Mouse (Mus musculus): ENCODE measurements at regions not wholly inside any gene's neighbourhood (a gene's known extent, or its start where the extent isn't known, plus 50 kb on each side); places are given as distances from the start of the nearest gene placed in this dataset.

DNA sequence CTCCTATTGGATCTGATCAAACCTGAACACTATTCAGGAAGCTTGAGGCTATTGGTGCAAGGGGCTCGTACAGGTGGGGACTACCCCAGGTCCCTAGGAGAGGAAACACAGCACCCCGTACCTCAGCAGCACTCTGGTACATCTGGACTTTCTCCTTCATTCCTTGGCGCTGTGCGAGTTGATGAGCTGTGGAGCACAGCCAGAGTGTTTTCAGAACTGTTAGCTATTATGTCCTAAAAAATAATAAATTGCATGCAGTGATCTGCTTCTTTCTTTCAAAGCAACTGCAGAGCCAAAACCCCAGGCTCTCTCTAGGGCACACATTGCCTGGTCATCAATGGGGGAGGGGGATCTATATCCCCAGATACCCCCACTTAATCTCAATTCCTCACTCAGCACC is 122.6 kb downstream of the Gm12728 start:
- Histone ChIP-seq H3K9me3 (no peaks in the 10 kb centered on the region), H3K36me3 (no peaks in the 10 kb centered on the region), H3K9ac (no peak overlapping the region), H3K4me2 (no peak overlapping the region), H3K4me1 (0 out of 2 replicates have a peak, but pooled peaks cover 4% of the 10 kb centered on the region), H3K27ac (replicated peaks) (no peak overlapping the region), H3K4me3 (no peak overlapping the region), H3K27me3 (replicated peaks) (peaks cover 24% of the 10 kb centered on the region)
- WGBS = 62% methylated on average over 4 of the region's 4 CpGs
- ATAC-seq (ENCODE audit: extremely low read depth, insufficient number of reproducible peaks, low FRiP score, low TSS enrichment) = no peak

DNA sequence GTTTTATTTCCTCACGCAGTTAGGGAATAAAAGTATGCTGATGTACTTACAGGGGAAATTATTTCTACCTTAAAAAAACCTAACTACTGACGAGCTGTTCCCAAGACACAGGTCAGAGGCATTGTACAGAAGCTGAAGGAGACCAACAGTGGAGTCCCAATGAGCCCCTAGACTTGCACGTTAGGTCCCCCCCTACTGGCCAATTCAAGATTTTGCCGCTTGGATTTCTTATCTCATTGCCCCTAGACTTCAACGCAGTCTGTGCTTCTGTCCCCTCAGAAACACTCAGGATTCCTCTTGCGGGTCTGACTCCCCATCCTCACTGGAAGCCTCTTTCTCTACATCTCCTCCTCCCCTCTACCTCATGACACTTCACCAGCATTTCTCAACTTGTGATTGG is 125.3 kb downstream of the Gm12728 start:
- H3K27me3 ChIP-seq (replicated peaks) = peaks cover 28% of the 10 kb centered on the region
- no peaks in the 10 kb centered on the region for H3K36me3 ChIP-seq
- no peak overlapping the region for H3K27ac ChIP-seq (replicated peaks)
- no peak for ATAC-seq (ENCODE audit: extremely low read depth, insufficient number of reproducible peaks, low FRiP score, low TSS enrichment)
- WGBS = 37% methylated on average over 6 of the region's 6 CpGs
- H3K4me2 ChIP-seq = no peak overlapping the region
- H3K4me1 ChIP-seq = 0 out of 2 replicates have a peak, but pooled peaks cover 4% of the 10 kb centered on the region
- no peak overlapping the region for H3K9ac ChIP-seq
- H3K9me3 ChIP-seq = no peaks in the 10 kb centered on the region
- no peak overlapping the region for H3K4me3 ChIP-seq

DNA sequence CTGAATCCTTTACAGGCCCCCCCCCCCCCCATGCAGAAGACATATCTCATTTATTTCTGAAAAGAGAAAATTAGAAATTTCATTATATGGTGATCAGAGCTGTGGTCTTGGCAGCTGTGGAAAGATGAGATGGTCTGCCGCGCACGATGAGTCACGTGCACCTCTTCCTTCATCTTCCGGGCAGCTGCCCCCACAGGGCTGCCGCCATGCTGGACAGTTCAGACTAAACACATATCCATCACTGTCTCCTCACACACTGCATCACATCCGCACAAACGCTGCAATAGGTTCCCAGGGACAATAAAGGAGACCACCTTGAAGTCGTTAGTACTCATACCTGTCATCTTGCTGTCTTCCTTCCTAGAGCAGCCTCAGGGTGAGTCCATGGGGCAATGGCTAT is 126.6 kb downstream of the Gm12728 start:
- ATAC-seq (ENCODE audit: extremely low read depth, insufficient number of reproducible peaks, low FRiP score, low TSS enrichment) = no peak
- H3K9ac ChIP-seq = no peak overlapping the region
- whole genome bisulfite sequencing = 68% methylated on average over 9 of the region's 9 CpGs
- H3K4me1 ChIP-seq = 0 out of 2 replicates have a peak, but pooled peaks cover 4% of the 10 kb centered on the region
- H3K9me3 ChIP-seq = no peaks in the 10 kb centered on the region
- peaks cover 33% of the 10 kb centered on the region for H3K27me3 ChIP-seq (replicated peaks)
- H3K27ac ChIP-seq (replicated peaks) = no peak overlapping the region
- no peaks in the 10 kb centered on the region for H3K36me3 ChIP-seq
- no peak overlapping the region for H3K4me3 ChIP-seq
- H3K4me2 ChIP-seq = no peak overlapping the region

DNA sequence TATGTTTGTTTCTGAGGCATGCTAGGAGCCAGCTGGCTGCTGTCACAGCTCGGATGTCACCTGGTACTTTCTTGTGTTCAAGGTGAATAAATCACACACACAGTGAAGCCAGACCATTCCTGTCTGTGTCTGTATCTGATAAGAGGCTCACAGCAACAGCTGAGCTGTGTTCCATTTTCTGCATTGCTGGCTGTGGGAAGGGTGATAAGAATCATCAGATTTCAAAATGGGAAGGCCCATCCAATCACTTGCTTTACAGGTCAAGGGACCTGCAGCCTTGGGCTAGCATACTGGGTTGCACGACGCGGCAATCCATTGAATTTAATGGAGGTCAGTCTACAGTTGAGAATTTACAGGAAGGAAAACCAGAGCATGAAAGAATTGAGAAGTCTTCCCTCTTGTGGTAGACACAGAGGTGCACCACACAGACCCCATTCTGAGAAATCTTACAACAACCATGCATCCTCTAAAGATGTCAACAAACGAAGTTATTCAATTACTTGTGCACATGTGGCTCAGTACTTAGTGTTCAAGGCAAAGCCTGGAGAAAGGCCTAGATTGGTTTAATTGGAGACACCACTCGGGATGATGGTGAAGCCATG is 135.2 kb downstream of the Gm12728 start:
- no peak overlapping the region for H3K4me2 ChIP-seq
- no peaks in the 10 kb centered on the region for H3K9me3 ChIP-seq
- ATAC-seq (ENCODE audit: extremely low read depth, insufficient number of reproducible peaks, low FRiP score, low TSS enrichment) = no peak
- WGBS = 70% methylated on average over 6 of the region's 6 CpGs
- H3K27me3 ChIP-seq (replicated peaks) = peaks cover 50% of the 10 kb centered on the region
- H3K36me3 ChIP-seq = no peaks in the 10 kb centered on the region
- no peak overlapping the region for H3K4me3 ChIP-seq
- peaks cover 12% of the 10 kb centered on the region for H3K4me1 ChIP-seq
- H3K9ac ChIP-seq = no peak overlapping the region
- H3K27ac ChIP-seq (replicated peaks) = no peak overlapping the region

DNA sequence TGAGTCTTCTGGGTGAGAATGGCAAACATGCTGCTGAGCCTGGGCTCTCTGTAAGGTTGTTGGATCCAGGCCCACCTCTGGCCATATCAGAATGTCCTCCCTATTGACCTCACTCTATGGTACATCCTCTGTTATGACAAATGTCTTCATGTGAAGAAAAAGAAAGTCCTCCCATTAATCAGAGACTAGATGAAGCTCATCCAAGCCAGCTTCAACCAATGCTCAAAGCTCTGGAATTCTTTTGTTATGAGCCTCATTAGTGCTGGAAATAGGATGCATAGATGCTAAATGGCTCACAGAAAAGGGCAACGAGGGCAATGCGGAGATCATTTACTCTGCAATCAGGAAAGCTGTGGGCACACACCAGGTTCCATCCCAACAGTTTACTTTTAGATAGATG is 135.8 kb downstream of the Gm12728 start:
- no peak overlapping the region for H3K4me2 ChIP-seq
- no peaks in the 10 kb centered on the region for H3K36me3 ChIP-seq
- 76% methylated on average over 2 of the region's 2 CpGs for WGBS

DNA sequence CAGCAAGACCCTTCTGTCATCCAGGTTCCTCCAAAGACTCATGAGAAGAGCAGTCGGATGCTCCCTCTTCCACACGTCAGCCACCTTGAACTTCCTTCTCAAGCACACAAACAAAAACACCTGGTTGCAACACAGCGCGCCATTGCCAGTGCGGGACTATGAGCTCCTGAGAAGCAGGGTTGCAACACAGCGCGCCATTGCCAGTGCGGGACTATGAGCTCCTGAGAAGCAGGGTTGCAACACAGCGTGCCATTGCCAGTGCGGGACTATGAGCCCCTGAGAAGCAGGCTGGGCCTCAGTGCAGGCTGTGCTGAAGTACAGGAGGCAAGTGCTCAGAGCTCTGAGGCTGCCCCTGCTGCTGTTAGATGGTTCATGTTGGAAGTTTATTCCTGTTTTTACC is 140.0 kb downstream of the Gm12728 start:
- no peak overlapping the region for H3K9ac ChIP-seq
- H3K9me3 ChIP-seq = no peaks in the 10 kb centered on the region
- H3K4me1 ChIP-seq = peaks cover 12% of the 10 kb centered on the region
- no peak overlapping the region for H3K27ac ChIP-seq (replicated peaks)
- H3K4me2 ChIP-seq = no peak overlapping the region
- ATAC-seq (ENCODE audit: extremely low read depth, insufficient number of reproducible peaks, low FRiP score, low TSS enrichment) = no peak
- H3K36me3 ChIP-seq = no peaks in the 10 kb centered on the region
- peaks cover 41% of the 10 kb centered on the region for H3K27me3 ChIP-seq (replicated peaks)
- H3K4me3 ChIP-seq = no peak overlapping the region
- 90% methylated on average over 10 of the region's 10 CpGs for WGBS

More for the DNA sequence above, 135.8 kb downstream of the Gm12728 start:
- H3K9ac ChIP-seq = no peak overlapping the region
- peaks cover 12% of the 10 kb centered on the region for H3K4me1 ChIP-seq
- H3K4me3 ChIP-seq = no peak overlapping the region
- no peak for ATAC-seq (ENCODE audit: extremely low read depth, insufficient number of reproducible peaks, low FRiP score, low TSS enrichment)
- peaks cover 56% of the 10 kb centered on the region for H3K27me3 ChIP-seq (replicated peaks)
- H3K27ac ChIP-seq (replicated peaks) = no peak overlapping the region
- H3K9me3 ChIP-seq = no peaks in the 10 kb centered on the region

DNA sequence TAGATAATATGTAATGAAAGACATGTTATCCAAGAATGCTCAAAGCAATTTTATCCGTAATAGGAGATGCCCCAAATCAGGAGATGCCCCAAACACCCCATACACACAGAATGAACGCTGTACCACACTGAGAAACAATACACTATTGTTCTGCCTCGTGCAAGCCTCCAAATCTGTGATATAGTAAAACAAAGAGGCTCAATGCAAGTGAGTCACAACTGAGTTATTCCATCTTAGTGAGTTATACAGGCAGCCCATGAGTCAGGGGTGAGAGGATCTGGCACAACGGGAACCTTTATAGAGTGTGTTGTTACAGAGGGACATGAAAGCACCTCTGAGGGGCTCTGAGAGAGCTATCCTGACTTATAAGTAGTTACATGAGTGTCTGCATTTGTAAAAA is 145.3 kb downstream of the Gm12728 start:
- no peak overlapping the region for H3K4me3 ChIP-seq
- no peaks in the 10 kb centered on the region for H3K36me3 ChIP-seq
- WGBS = 57% methylated on average over 4 of the region's 4 CpGs
- no peak overlapping the region for H3K9ac ChIP-seq
- no peaks in the 10 kb centered on the region for H3K4me1 ChIP-seq
- no peaks in the 10 kb centered on the region for H3K9me3 ChIP-seq
- no peak overlapping the region for H3K27ac ChIP-seq (replicated peaks)
- H3K4me2 ChIP-seq = no peak overlapping the region
- peaks cover 43% of the 10 kb centered on the region for H3K27me3 ChIP-seq (replicated peaks)
- ATAC-seq (ENCODE audit: extremely low read depth, insufficient number of reproducible peaks, low FRiP score, low TSS enrichment) = no peak

DNA sequence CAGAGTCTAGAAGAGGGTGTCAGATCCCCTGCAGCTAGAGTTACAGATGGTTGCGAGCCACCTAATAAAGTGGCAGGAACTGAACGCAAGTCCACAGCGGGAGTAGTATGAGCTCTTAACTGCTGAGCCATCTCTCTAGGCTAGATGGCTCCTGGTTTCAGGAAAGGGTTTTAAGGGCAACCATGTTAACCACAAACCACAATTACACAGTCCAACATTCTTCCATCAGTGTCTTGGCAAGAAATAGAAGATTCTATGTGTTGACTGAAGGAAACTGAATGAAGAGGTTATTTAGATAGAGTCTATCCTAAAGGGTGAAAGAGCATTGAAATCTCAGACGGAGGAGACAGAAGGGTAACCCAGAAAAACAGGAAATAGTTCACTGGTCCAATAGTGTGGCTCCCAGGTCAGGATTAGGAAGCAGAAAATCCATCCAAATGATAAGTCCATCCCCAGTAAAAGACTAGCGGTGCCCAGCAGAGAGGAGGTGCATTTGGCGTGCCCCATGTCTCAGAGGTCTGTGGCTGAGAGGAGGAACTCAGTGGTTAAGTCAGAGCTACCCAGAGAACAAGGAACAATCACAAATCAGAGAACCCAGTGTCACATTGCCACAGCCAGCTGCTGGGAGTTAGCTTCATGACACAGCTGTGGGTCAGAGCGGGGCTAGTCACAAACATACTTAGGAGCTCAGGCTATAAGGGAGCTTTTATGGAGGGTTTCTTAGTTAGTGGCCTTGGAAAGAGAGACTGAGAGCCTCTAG is 147.3 kb downstream of the Gm12728 start:
- no peaks in the 10 kb centered on the region for H3K36me3 ChIP-seq
- no peaks in the 10 kb centered on the region for H3K9me3 ChIP-seq
- WGBS = 80% methylated on average over 7 of the region's 7 CpGs
- no peak for ATAC-seq (ENCODE audit: extremely low read depth, insufficient number of reproducible peaks, low FRiP score, low TSS enrichment)
- H3K4me1 ChIP-seq = no peaks in the 10 kb centered on the region
- H3K4me3 ChIP-seq = no peak overlapping the region
- no peak overlapping the region for H3K9ac ChIP-seq
- H3K27me3 ChIP-seq (replicated peaks) = peaks cover 37% of the 10 kb centered on the region
- H3K27ac ChIP-seq (replicated peaks) = no peak overlapping the region
- H3K4me2 ChIP-seq = no peak overlapping the region

DNA sequence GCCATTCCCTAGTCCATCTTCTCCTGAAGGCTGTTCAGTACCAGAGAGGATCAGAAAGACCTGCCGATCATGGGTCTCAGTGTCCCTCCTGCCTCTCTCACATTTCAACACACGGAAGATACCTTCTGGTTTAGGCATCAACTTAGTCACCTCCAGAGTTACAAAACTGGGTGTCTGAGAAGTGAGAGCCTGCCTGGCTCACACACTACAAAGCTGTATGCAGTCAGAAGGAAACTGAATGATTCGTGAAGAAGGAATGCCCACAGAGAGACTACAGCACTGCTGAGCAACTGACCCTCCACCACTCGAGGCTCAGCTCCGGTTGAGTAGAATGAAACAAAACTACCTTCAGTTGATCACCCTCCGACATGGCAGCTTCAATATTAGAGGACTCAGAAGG is 147.9 kb downstream of the Gm12728 start:
- H3K4me1 ChIP-seq = no peaks in the 10 kb centered on the region
- no peaks in the 10 kb centered on the region for H3K9me3 ChIP-seq
- H3K4me3 ChIP-seq = no peak overlapping the region
- no peak overlapping the region for H3K27ac ChIP-seq (replicated peaks)
- WGBS = 68% methylated on average over 6 of the region's 6 CpGs
- peaks cover 38% of the 10 kb centered on the region for H3K27me3 ChIP-seq (replicated peaks)
- no peaks in the 10 kb centered on the region for H3K36me3 ChIP-seq
- no peak overlapping the region for H3K9ac ChIP-seq
- no peak for ATAC-seq (ENCODE audit: extremely low read depth, insufficient number of reproducible peaks, low FRiP score, low TSS enrichment)
- H3K4me2 ChIP-seq = no peak overlapping the region

DNA sequence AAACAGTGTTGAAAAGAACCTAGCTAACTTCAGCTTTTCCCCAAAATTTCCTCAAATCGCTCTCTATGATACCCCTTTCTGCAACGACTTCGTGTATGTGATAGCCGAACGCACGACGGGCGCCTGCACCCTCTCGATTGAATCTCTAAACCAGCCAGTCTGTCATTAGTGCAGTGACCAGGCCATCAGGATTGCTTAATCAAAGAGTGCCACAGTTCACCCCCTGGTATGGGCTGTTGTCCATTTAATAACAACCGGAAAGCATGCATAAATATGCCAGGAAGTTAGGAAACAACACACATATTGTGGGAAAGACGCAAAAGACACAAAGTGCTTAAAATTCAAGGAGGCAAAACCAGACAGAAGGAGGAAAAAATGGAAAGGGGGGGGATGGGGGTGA is 149.2 kb downstream of the Gm12728 start:
- H3K9ac ChIP-seq = no peak overlapping the region
- H3K27ac ChIP-seq (replicated peaks) = no peak overlapping the region
- H3K9me3 ChIP-seq = no peaks in the 10 kb centered on the region
- H3K27me3 ChIP-seq (replicated peaks) = peaks cover 41% of the 10 kb centered on the region
- no peak overlapping the region for H3K4me3 ChIP-seq
- ATAC-seq (ENCODE audit: extremely low read depth, insufficient number of reproducible peaks, low FRiP score, low TSS enrichment) = no peak
- H3K4me1 ChIP-seq = no peaks in the 10 kb centered on the region
- no peak overlapping the region for H3K4me2 ChIP-seq
- 83% methylated on average over 11 of the region's 11 CpGs for WGBS
- no peaks in the 10 kb centered on the region for H3K36me3 ChIP-seq

DNA sequence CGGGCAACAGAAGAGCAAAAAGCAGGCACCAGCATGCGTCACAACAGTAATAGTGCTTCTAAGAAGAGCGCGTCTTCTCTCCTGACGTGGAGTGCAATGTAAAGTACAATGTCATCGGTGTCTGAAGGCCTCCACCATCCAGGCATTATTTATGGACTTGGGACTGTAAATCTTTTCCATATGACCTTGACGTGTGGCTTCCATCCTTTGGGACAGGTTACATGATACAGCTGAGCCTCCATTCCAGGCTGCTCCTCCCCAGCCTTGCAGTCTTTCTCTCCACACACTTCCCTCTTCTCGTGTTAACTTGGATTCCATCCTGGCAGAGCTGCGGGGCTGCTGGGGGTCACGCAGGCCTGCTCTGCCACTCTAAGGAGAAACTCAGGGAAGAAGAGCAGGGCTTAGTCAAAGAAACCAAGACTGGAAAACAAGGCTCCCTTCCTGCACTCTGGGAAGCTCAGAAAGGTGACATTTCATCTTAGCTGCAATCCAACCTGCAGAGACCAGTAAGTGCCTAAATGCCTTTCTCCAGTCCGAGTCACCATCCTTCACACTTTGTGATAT is 150.0 kb downstream of the Gm12728 start:
- H3K9me3 ChIP-seq = no peaks in the 10 kb centered on the region
- no peak overlapping the region for H3K27ac ChIP-seq (replicated peaks)
- H3K4me3 ChIP-seq = no peak overlapping the region
- WGBS = 73% methylated on average over 11 of the region's 11 CpGs
- no peaks in the 10 kb centered on the region for H3K4me1 ChIP-seq
- no peaks in the 10 kb centered on the region for H3K36me3 ChIP-seq
- no peak overlapping the region for H3K4me2 ChIP-seq
- no peak overlapping the region for H3K9ac ChIP-seq
- ATAC-seq (ENCODE audit: extremely low read depth, insufficient number of reproducible peaks, low FRiP score, low TSS enrichment) = no peak
- H3K27me3 ChIP-seq (replicated peaks) = peaks cover 41% of the 10 kb centered on the region

DNA sequence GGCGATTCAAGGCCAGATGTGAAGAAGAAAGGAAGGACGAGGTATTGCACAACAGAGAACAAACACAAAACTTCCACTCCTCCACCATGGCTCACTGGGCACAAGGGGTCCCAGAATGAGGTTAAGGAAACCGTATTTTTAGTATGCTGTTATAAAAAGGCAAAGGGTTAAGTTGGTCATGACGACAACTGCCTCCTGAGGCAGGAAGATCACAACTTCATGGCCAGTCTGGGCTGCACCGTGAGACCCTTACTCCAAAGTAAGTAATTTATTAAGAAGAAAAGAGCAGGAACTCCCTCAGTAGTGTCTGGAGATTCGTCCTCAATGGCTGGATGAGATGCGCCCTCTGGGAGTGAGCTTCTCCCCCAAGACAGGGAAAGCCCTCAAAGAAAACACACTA is 151.2 kb downstream of the Gm12728 start:
- H3K9me3 ChIP-seq = no peaks in the 10 kb centered on the region
- H3K4me3 ChIP-seq = no peak overlapping the region
- ATAC-seq (ENCODE audit: extremely low read depth, insufficient number of reproducible peaks, low FRiP score, low TSS enrichment) = no peak
- no peaks in the 10 kb centered on the region for H3K36me3 ChIP-seq
- no peaks in the 10 kb centered on the region for H3K4me1 ChIP-seq
- WGBS = 81% methylated on average over 7 of the region's 7 CpGs
- no peak overlapping the region for H3K4me2 ChIP-seq
- H3K27me3 ChIP-seq (replicated peaks) = peaks cover 41% of the 10 kb centered on the region
- H3K9ac ChIP-seq = no peak overlapping the region
- H3K27ac ChIP-seq (replicated peaks) = no peak overlapping the region
